In the genomic region with DNA sequence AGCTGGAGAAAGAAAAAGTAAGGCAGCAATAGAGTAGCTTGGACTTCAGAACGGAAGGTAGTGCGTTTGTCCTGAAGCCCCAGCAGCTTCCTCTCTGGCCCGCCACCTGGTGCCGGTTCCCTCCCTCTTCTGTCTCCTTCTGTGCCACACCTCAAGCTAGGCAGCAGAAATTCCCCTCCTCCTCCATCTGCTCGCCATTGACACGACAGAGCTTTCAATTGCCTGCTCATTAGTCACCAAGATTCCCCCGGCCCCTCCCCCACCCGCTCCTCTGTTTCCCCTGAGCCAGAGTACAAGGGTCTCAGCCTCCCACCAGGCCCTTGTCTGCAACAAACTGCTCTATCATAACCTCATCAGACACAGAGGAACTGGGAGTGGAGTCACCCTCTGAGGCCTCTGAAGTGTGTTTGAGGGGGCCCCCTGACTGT, we compare ENCODE assay signal across 8 mouse cellular contexts. TPM values are rescaled to one million over a fixed set of nuclear protein-coding genes. Genes with fewer than 3 reads are reported as not detected.
DNase-seq lines count a peak whose midpoint lies in the region; ATAC-seq and TF ChIP-seq lines count a peak whose summit lies in the region.

No protein-coding gene starts in this region.

- H3K27ac ChIP-seq in hindbrain, embryonic 12.5 days, result peak overlapping the region; percentile 71
- no peak overlapping the region for H3K27ac ChIP-seq in lung, postnatal 0 days (ENCODE audit: low read length)

- TF ChIP-seq EP300 in lung, postnatal 0 days (IDR thresholded peaks at IDR 0.05), result no peak

- no peaks in the 10 kb centered on the region for H3K9me3 ChIP-seq in hindbrain, embryonic 12.5 days (replicated peaks)
- H3K9me3 ChIP-seq in lung, postnatal 0 days (ENCODE audit: low read length), result no peaks in the 10 kb centered on the region

- peak overlapping the region; percentile 24 for H3K4me2 ChIP-seq in hindbrain, embryonic 12.5 days (replicated peaks)
- no peak overlapping the region for H3K4me2 ChIP-seq in lung, postnatal 0 days (replicated peaks; ENCODE audit: low read depth, low read length)

- peaks cover 20% of the 10 kb centered on the region for H3K4me1 ChIP-seq in hindbrain, embryonic 12.5 days
- no peaks in the 10 kb centered on the region for H3K4me1 ChIP-seq in lung, postnatal 0 days (ENCODE audit: insufficient read depth, low read depth, low read length)

- peak; percentile 40 for TF ChIP-seq CTCF in lung, postnatal 0 days (IDR thresholded peaks at IDR 0.05)

- WGBS in hindbrain, embryonic 12.5 days, result 2% methylated on average over 8 of the region's 8 CpGs
- 24% methylated on average over 8 of the region's 8 CpGs for WGBS in lung, postnatal 0 days

- no peak overlapping the region for H3K9ac ChIP-seq in hindbrain, embryonic 12.5 days
- no peak overlapping the region for H3K9ac ChIP-seq in lung, postnatal 0 days (replicated peaks; ENCODE audit: low read depth)

- no peaks in the 10 kb centered on the region for H3K27me3 ChIP-seq in hindbrain, embryonic 12.5 days
- no peaks in the 10 kb centered on the region for H3K27me3 ChIP-seq in lung, postnatal 0 days (replicated peaks; ENCODE audit: insufficient read depth, low read length)

- no peaks in the 10 kb centered on the region for H3K36me3 ChIP-seq in hindbrain, embryonic 12.5 days
- H3K36me3 ChIP-seq in lung, postnatal 0 days (ENCODE audit: insufficient read depth, low read length), result no peaks in the 10 kb centered on the region

- peak; percentile 68 for ATAC-seq in CD4-positive, CD25-positive, alpha-beta regulatory T cell, adult 4 months
- ATAC-seq in hindbrain, embryonic 12.5 days (ENCODE audit: low FRiP score), result peak; percentile 84
- ATAC-seq in lung, postnatal 0 days, result peak; percentile 56

- H3K4me3 ChIP-seq in hindbrain, embryonic 12.5 days, result no peak overlapping the region
- no peak overlapping the region for H3K4me3 ChIP-seq in lung, postnatal 0 days (ENCODE audit: low read depth, low read length)

- peak; percentile 46 for DNase-seq in WW6 (ENCODE audit: low read depth, low spot score)
- DNase-seq in lung, postnatal 0 days (ENCODE audit: low spot score), result peak; percentile 62
- peak; percentile 51 for DNase-seq in thymus, postnatal 0 days (ENCODE audit: low spot score)
- DNase-seq in urinary bladder, postnatal 25 days (ENCODE audit: low spot score), result no peak
- DNase-seq in spleen, adult 12 weeks (ENCODE audit: low spot score), result no peak
- DNase-seq in cerebellum, adult 9-10 months, result no peak

RNA-seq across cellular contexts. Expression of gene 1700122O11Rik, which starts 48.1 kb away (rescaled TPM):
- not detected for polyA plus RNA-seq in CD4-positive, CD25-positive, alpha-beta regulatory T cell, adult 4 months (2017; shearing (Covaris generic))
- polyA plus RNA-seq in hindbrain, embryonic 12.5 days (2016; fragmentation: Nextera tagmentation; extraction: Ambion mirVana), result not detected in 2 replicates
- not detected in 2 replicates for polyA plus RNA-seq in lung, postnatal 0 days (2015; fragmentation: Nextera tagmentation; extraction: Ambion mirVana)
- polyA plus RNA-seq in thymus, postnatal 0 days (2015; fragmentation: Nextera tagmentation; extraction: Ambion mirVana), result not detected in 2 replicates

Comparison
In these comparisons a context has a peak if more than half of its experiments do, and no peak if none do; other contexts are left out.
1. DNase-seq: peak in WW6 (single experiment), lung, postnatal 0 days (single experiment) and thymus, postnatal 0 days (single experiment); none in urinary bladder, postnatal 25 days (single experiment), spleen, adult 12 weeks (single experiment) and cerebellum, adult 9-10 months (single experiment).
2. Peak in every context shown above with its lines, with median percentiles within 50 percentile points of each other: ATAC-seq.